Mouse (Mus musculus): ENCODE data around the gene Xpa. TPM values are rescaled to one million over a fixed set of nuclear protein-coding genes. Genes with fewer than 3 reads are reported as not detected.

The Xpa gene
- polyA plus RNA-seq, 1 experiment from 2014 or later, result 32.5 TPM

- no peaks in the 10 kb centered on the region for H3K27me3 ChIP-seq (ENCODE audit: control insufficient read depth, insufficient read depth, low read length)
- 83% methylated on average over 1 of the region's 1 CpGs for WGBS
- H3K4me2 ChIP-seq (ENCODE audit: low read depth, low read length), result no peak overlapping the region
- no peaks in the 10 kb centered on the region for H3K4me1 ChIP-seq (ENCODE audit: control insufficient read depth, insufficient read depth, low read length)
- ATAC-seq (ENCODE audit: low read depth), result no peak
- H3K4me3 ChIP-seq (ENCODE audit: low read depth, low read length), result no peak overlapping the region
- peaks cover 50% of the 10 kb centered on the region for H3K36me3 ChIP-seq (ENCODE audit: control insufficient read depth, insufficient read depth, low read length)
- no peak overlapping the region for H3K9ac ChIP-seq (replicated peaks; ENCODE audit: low read depth, low read length)
- H3K27ac ChIP-seq (ENCODE audit: low read depth, low read length), result no peak overlapping the region
- no peaks in the 10 kb centered on the region for H3K9me3 ChIP-seq (ENCODE audit: control insufficient read depth, low read length)
These were observed 80.8 kb downstream of the Xpa start for GRCm38 (mm10) chr4:46115308-46115707.

GRCm38 (mm10) chr4:46111361-46111760, 84.8 kb downstream of the Xpa start:
- no peak overlapping the region for H3K9ac ChIP-seq (replicated peaks; ENCODE audit: low read depth, low read length)
- H3K27ac ChIP-seq (ENCODE audit: low read depth, low read length), result no peak overlapping the region
- H3K9me3 ChIP-seq (ENCODE audit: control insufficient read depth, low read length), result no peaks in the 10 kb centered on the region
- H3K27me3 ChIP-seq (ENCODE audit: control insufficient read depth, insufficient read depth, low read length), result no peaks in the 10 kb centered on the region
- H3K4me3 ChIP-seq (ENCODE audit: low read depth, low read length), result no peak overlapping the region
- H3K36me3 ChIP-seq (ENCODE audit: control insufficient read depth, insufficient read depth, low read length), result peaks cover 18% of the 10 kb centered on the region
- WGBS, result 79% methylated on average over 3 of the region's 3 CpGs
- no peak for ATAC-seq (ENCODE audit: low read depth)
- no peaks in the 10 kb centered on the region for H3K4me1 ChIP-seq (ENCODE audit: control insufficient read depth, insufficient read depth, low read length)
- H3K4me2 ChIP-seq (ENCODE audit: low read depth, low read length), result no peak overlapping the region

DNA sequence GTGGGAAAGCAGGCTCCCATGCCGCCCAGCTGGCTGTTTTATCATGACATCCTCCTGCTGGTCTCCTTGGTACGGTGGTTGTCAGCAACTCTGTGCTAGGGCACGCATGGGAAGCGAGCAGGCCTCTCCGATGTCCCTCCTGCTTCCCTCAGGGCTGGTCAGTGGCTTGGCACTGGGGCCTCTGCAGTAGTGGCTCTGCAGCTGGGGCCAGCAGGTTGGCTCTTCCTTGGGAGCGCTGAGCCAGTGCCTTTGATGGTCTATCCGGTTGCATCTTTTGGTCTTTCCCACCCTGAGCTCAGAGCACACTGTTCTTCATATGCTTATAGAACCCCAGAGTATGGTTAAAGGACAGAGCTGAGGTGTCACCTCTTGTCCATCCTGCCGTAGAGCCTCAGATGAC, 86.0 kb downstream of the Xpa start:
- H3K9me3 ChIP-seq (ENCODE audit: control insufficient read depth, low read length), result no peaks in the 10 kb centered on the region
- ATAC-seq (ENCODE audit: low read depth), result no peak
- H3K27ac ChIP-seq (ENCODE audit: low read depth, low read length), result no peak overlapping the region
- H3K4me1 ChIP-seq (ENCODE audit: control insufficient read depth, insufficient read depth, low read length), result no peaks in the 10 kb centered on the region
- no peak overlapping the region for H3K4me2 ChIP-seq (ENCODE audit: low read depth, low read length)
- H3K36me3 ChIP-seq (ENCODE audit: control insufficient read depth, insufficient read depth, low read length), result peaks cover 9% of the 10 kb centered on the region
- H3K4me3 ChIP-seq (ENCODE audit: low read depth, low read length), result no peak overlapping the region
- H3K9ac ChIP-seq (replicated peaks; ENCODE audit: low read depth, low read length), result no peak overlapping the region
- 93% methylated on average over 8 of the region's 8 CpGs for WGBS
- no peaks in the 10 kb centered on the region for H3K27me3 ChIP-seq (ENCODE audit: control insufficient read depth, insufficient read depth, low read length)

Other genes starting within 250 kb of the Xpa start
- gene Tdrd7, start 231.0 kb downstream of the Xpa start, polyA plus RNA-seq (2014; fragmentation: Nextera tagmentation; extraction: Ambion mirVana), result 30.1 and 32.4 TPM in 2 replicates
- 2.1 and 3.3 TPM in 2 replicates for gene Tmod1, start 157.4 kb downstream of the Xpa start, polyA plus RNA-seq (2014; fragmentation: Nextera tagmentation; extraction: Ambion mirVana)
- 74.6 and 92.0 TPM in 2 replicates for gene Ncbp1, start 57.7 kb downstream of the Xpa start, polyA plus RNA-seq (2014; fragmentation: Nextera tagmentation; extraction: Ambion mirVana)
- 23.5 and 27.0 TPM in 2 replicates for gene Tstd2, start 57.6 kb downstream of the Xpa start, polyA plus RNA-seq (2014; fragmentation: Nextera tagmentation; extraction: Ambion mirVana)
- gene Foxe1, start 147.3 kb upstream of the Xpa start, polyA plus RNA-seq (2014; fragmentation: Nextera tagmentation; extraction: Ambion mirVana), result not detected in 2 replicates
- gene Trmo, start 193.1 kb upstream of the Xpa start, polyA plus RNA-seq (2014; fragmentation: Nextera tagmentation; extraction: Ambion mirVana), result 9.7 and 10.0 TPM in 2 replicates
- 0.28 and 0.81 TPM in 2 replicates for gene Hemgn, start 217.2 kb upstream of the Xpa start, polyA plus RNA-seq (2014; fragmentation: Nextera tagmentation; extraction: Ambion mirVana)